Mouse (Mus musculus) 3134 (cell line): ENCODE data around the gene AW011738.
A peak's percentile ranks its signal among the peaks of the same experiment; 100 is the strongest.

Source experiments
- DNase-seq: peaks from one replicate; pipeline ENCODE4 v3.0.0-alpha.2; 2011; ENCODE audit warnings: low spot score; ENCODE audit not compliant: insufficient read length; ENCODE audit errors: extremely low read depth

The AW011738 gene

GRCm38 (mm10) chr4:156235808-156236533 lies 32.9 kb downstream of the AW011738 start, which contains the start of gene Noc2l:
Noc2l (plus strand) TSS chr4:156236010.
- DNase-seq: peak; percentile 87

GRCm38 (mm10) chr4:156236651-156237447 lies 33.7 kb downstream of the AW011738 start:
- DNase-seq: no peak

GRCm38 (mm10) chr4:156249567-156249966 lies 46.5 kb downstream of the AW011738 start:
- no peak for DNase-seq

- no peak for DNase-seq
Observed at GRCm38 (mm10) chr4:156251081-156251480, 48.0 kb downstream of the AW011738 start.

- DNase-seq: no peak
Observed at GRCm38 (mm10) chr4:156252140-156252539, 49.0 kb downstream of the AW011738 start.

GRCm38 (mm10) chr4:156252619-156253018 lies 49.5 kb downstream of the AW011738 start:
- no peak for DNase-seq

GRCm38 (mm10) chr4:156253043-156253442 lies 49.9 kb downstream of the AW011738 start:
- DNase-seq: no peak

- DNase-seq: no peak
Observed at GRCm38 (mm10) chr4:156254361-156255077, 51.4 kb downstream of the AW011738 start.
